Mouse (Mus musculus): ENCODE measurements around the gene Gnat1. TPM values are rescaled to one million over a fixed set of nuclear protein-coding genes. Genes with fewer than 3 reads are reported as not detected.
A peak's percentile ranks its signal among the peaks of the same experiment; 100 is the strongest.

The Gnat1 gene
- total RNA-seq, 1 experiment from 2014 or later = not detected

- no peak for ATAC-seq (replicated peaks; ENCODE audit: low read depth, poor library complexity, severe bottlenecking)
Measured at GRCm38 (mm10) chr9:107702606-107703185, 23.2 kb upstream of the Gnat1 start.

DNA sequence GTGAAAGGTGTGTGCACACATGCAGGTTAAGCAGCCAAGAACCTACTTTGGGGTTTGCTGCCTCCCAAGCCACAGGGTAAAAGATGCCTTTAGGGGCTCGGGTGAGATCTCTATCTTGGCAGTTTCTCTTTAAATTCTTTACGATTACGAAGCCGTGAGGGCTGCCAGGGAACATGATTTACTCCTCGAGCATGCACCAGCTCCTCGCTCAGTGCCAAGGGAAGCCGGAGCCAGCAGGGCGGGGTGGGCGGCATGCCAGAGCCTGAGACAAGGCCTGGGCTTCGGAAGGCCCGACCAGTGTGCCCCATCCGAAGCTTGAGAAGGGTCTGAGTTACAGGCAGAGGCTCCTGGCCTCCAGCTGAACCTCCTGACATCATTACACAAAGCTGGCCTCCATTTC is 22.1 kb upstream of the Gnat1 start:
- no peak for ATAC-seq (replicated peaks; ENCODE audit: low read depth, poor library complexity, severe bottlenecking)

DNA sequence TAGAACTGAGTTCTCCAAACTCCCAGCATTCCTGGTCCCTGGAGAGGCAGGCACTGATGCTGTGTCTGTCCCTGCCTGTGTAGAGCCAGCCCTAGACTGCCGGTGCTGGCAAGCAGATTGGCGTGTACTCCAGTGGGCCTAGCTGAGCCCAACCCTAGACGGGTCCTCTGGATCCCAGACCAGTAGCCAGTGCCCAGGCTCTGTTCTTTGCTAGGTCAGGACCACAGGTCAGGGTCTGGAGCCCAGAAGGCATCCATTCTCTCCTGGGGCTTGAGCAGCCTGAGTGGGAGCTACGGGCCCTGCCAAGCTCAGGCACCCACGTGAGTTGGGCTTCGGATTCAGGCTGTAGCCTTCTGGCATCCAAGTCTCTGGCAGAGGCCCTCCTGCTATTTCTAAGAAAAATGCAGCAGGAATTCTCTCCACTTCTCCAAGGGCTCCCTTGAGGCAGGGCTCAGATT is 20.6 kb upstream of the Gnat1 start:
- no peak for ATAC-seq (replicated peaks; ENCODE audit: low read depth, poor library complexity, severe bottlenecking)

GRCm38 (mm10) chr9:107699376-107699980 is 20.0 kb upstream of the Gnat1 start:
- ATAC-seq (replicated peaks; ENCODE audit: low read depth, poor library complexity, severe bottlenecking) = no peak

GRCm38 (mm10) chr9:107698611-107699190 is 19.2 kb upstream of the Gnat1 start:
- no peak for ATAC-seq (replicated peaks; ENCODE audit: low read depth, poor library complexity, severe bottlenecking)

DNA sequence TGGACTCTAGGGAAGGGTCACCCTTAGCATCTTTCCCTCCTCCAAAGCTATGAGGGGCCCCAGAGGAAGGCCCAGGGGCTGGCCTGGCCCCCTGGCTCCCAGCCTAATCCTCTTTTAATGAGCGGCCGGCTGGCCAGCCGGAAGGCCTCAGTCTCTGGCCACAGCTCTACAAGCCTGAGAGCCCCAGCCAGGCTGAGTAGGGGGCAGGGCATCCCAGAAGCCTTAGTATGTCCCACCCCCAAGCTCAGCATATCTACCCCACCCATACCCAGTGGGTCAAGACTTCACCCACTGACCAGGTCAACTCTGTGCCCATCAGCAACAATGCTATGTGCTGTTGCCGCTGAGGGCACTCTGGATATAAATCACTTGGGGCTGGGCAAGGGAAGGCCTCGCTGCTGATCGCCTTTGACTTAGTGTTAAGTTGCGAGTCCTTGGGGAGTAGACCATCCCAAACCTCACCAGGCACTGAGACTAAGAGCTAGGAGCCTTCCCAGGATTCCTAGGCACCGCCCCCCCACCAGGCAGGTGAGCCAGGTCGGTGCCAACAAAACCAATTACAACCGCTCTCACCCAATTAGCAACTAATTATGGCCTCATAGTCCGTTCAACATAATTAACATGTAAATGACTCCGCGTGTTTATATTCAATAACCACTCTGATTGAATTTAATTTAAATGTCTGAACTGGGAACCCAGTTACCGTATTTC is 18.5 kb upstream of the Gnat1 start:
- no peak for ATAC-seq (replicated peaks; ENCODE audit: low read depth, poor library complexity, severe bottlenecking)

GRCm38 (mm10) chr9:107696845-107697610 is 17.5 kb upstream of the Gnat1 start:
- no peak for ATAC-seq (replicated peaks; ENCODE audit: low read depth, poor library complexity, severe bottlenecking)

- no peak; the same call in 1 of the 2 replicates for ATAC-seq (replicated peaks; ENCODE audit: low read depth, poor library complexity, severe bottlenecking)
Measured at GRCm38 (mm10) chr9:107696106-107696479, 16.6 kb upstream of the Gnat1 start.

GRCm38 (mm10) chr9:107695441-107696105 is 16.1 kb upstream of the Gnat1 start:
- ATAC-seq (replicated peaks; ENCODE audit: low read depth, poor library complexity, severe bottlenecking) = no peak

DNA sequence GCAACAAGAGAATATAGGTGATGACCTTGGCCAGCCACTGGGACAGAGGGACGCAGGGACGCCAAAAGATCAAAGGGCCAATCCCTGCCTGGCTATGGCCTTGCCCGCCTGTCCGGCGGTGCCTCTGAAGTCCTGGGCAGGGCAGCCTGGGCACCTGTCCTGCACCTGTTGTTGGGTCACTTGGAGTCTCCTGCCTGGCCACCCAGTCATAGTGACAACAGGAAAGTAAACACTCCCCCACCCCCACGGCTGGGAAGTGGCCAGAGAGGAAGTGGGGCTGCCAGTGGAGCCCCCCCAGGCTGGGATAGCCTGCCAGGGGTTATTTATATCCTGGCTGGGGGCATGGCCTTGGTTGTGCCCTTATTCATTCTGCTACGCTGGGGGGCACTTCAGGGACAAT is 15.1 kb upstream of the Gnat1 start:
- ATAC-seq (replicated peaks; ENCODE audit: low read depth, poor library complexity, severe bottlenecking) = no peak

DNA sequence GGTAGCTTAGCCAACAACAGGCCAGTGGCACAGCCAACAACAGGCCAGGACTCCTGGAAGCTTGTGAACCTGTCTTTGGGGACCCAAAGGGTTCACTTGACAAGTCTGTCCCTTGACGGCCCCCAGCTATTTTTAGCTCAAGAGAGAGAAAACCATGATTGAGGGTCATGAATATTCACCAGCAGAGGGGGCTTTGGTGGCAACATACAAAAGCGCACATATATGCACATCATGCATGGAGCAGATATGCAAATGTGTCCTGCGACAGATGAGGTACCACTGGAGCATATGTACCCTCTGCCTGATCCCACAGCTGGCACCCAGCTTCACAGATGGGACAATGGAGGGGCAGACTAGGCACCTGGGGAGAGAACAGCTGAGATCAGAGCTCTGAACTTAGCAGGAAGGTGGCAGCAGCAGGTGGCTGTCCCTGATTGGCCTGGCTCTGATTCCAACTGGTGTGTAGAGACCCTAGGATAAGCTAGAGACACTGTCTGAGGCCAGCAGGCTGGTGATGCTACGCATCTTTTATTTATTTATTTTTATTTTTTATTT is 14.0 kb upstream of the Gnat1 start:
- no peak for ATAC-seq (replicated peaks; ENCODE audit: low read depth, poor library complexity, severe bottlenecking)

DNA sequence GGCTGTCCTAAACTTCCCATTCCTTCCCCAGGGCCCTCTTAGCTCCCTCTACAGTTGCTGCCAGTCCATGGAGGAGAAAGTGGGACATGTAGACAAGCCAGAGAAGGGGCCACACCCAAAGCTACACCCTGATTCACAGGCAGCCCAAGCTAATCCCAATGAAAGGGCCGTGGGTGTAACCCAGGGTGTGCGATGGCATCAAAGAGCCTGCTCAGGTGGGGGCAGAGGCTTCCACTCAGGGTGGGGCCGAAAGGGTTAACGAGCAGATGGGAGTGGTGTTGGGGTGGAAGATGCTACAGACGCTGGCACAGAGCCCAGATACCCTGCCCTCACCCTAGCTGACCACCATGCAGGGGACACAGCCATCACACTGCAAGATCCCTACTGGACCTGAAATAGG is 13.3 kb upstream of the Gnat1 start:
- no peak for ATAC-seq (replicated peaks; ENCODE audit: low read depth, poor library complexity, severe bottlenecking)

- no peak for ATAC-seq (replicated peaks; ENCODE audit: low read depth, poor library complexity, severe bottlenecking)
Measured at GRCm38 (mm10) chr9:107690391-107690790, 10.9 kb upstream of the Gnat1 start.

- ATAC-seq (replicated peaks; ENCODE audit: low read depth, poor library complexity, severe bottlenecking) = no peak
Measured at GRCm38 (mm10) chr9:107688939-107689338, 9.4 kb upstream of the Gnat1 start.

- no peak for ATAC-seq (replicated peaks; ENCODE audit: low read depth, poor library complexity, severe bottlenecking)
Measured at GRCm38 (mm10) chr9:107688415-107688814, 8.9 kb upstream of the Gnat1 start.

DNA sequence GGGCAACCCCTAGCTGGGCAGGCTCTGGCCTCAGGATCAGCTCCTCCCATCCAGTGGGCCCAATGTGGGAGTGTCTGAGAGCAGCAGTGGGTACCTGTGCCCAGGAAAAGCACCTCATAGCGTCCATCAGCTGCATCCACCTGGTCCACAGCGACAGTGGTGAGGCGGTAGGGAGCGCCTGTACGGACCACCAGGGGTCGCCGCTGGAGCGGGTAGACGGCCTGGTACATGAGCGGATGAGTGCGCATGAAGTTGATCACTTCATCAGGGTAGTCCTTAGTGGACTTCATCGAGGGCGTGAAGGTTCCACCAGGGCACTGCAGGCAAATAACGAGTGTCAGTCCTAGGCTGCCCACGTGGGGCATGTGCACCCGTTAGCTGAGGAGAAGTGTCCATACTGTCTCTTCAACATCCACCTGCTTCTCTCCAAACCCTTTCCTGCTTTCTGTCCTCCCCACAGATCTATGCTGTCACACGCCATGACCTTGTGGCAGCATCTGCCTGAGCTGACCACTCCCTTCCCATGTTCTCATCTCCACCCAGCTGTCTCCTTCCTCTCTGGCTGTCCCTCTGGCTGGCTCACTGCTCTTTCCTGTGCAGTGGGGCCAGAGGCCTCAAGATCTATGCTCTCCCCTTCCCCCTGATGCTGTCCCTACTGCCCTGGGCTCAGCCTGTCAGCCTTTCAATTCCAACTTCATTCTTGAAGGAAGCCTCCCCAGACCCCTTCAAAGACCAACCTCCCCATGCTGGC is 5.9 kb upstream of the Gnat1 start:
- ATAC-seq (replicated peaks; ENCODE audit: low read depth, poor library complexity, severe bottlenecking) = peak; percentile 81

DNA sequence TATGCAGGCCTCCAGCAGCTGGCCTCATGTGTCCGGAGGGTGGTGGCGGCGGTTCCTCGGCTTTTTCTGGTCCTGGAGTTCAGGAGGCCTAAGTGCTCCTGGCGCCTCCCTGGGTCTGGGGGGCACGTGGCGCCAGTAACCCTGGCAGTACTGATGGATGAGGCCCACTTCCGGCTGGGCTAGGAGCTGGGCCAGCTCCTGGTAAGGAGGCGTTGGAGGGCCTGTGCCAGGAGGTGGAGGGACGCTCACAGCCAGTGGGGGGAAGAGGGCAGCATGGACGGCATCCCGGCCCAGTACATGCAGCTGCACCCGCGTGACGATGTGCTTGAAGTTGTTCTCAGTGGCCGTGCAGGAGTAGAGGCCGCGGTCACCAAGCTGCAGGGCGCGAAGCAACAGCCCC is 2.9 kb upstream of the Gnat1 start:
- no peak for ATAC-seq (replicated peaks; ENCODE audit: low read depth, poor library complexity, severe bottlenecking)

- ATAC-seq (replicated peaks; ENCODE audit: low read depth, poor library complexity, severe bottlenecking) = no peak
Measured at GRCm38 (mm10) chr9:107678861-107679260, 651 bp downstream of the Gnat1 start.

Data from common myeloid progenitor, adult 5-6 weeks (primary cell).